Mouse (Mus musculus) spleen, adult 2 months (tissue): ENCODE measurements around the gene Tex22. TPM values are rescaled to one million over a fixed set of nuclear protein-coding genes. Genes with fewer than 3 reads are reported as not detected.
A peak's percentile ranks its signal among the peaks of the same experiment; 100 is the strongest.

ENCODE experiments used
- DNase-seq, 2 experiments: peaks; one replicate each; pipeline versions ENCODE4 v3.0.0 to v3.0.0-alpha.2; 2012 to 2021; ENCODE audit warnings: low spot score in 2 of 2, low read depth in 1 of 2
- H3K27ac ChIP-seq: fragments of 200-500 bp; 2 replicates; pipeline ENCODE4 v1.5.1; 2012; ENCODE audit warnings: low read length, inconsistent platforms; ENCODE audit not compliant: insufficient read depth
- H3K27me3 ChIP-seq: fragments of 200-500 bp; 2 replicates; pipeline ENCODE4 v1.6.1; 2012; ENCODE audit warnings: mild to moderate bottlenecking, moderate library complexity, low read length, inconsistent platforms; ENCODE audit not compliant: control insufficient read depth, insufficient read depth
- H3K36me3 ChIP-seq: fragments of 200-500 bp; 2 replicates; pipeline ENCODE4 v1.6.1; 2012; ENCODE audit warnings: mild to moderate bottlenecking, low read length, inconsistent platforms; ENCODE audit not compliant: control insufficient read depth, insufficient read depth
- H3K4me1 ChIP-seq: fragments of 200-500 bp; 2 replicates; pipeline ENCODE4 v1.6.1; 2011; ENCODE audit warnings: inconsistent platforms; ENCODE audit not compliant: control insufficient read depth, insufficient read depth, insufficient read length
- H3K4me3 ChIP-seq: fragments of 200-500 bp; 2 replicates; pipeline ENCODE4 v1.5.1; 2011; ENCODE audit warnings: mild to moderate bottlenecking, inconsistent platforms; ENCODE audit not compliant: insufficient read depth, insufficient read length; ENCODE audit errors: extremely low read depth
- CTCF ChIP-seq: fragments of 200-500 bp; IDR thresholded peaks from 2 replicates; pipeline ENCODE4 v1.5.1; 2011; ENCODE audit warnings: mild to moderate bottlenecking, inconsistent platforms; ENCODE audit not compliant: insufficient read depth, insufficient read length, insufficient replicate concordance; ENCODE audit errors: extremely low read depth
- POLR2A ChIP-seq: fragments of 200-500 bp; IDR thresholded peaks from 2 replicates; pipeline ENCODE4 v1.6.1; 2011; ENCODE audit warnings: low read depth, low read length, inconsistent platforms
- WGBS: fragments of 180-500 bp; shearing (Covaris S2); methylation state at CpG from one replicate; pipeline ENCODE4 v1.1.7; 2018; 5-methylcytosine and 5-hydroxymethylcytosine counted together
- polyA plus RNA-seq: library from polyadenylated mRNA; depleted of rRNA; stranded (reverse); fragments of >200 nt; gene quantifications from 2 replicates; pipeline ENCODE4 v1.2.3, GENCODE M21; 2012

Tex22 gene
- polyA plus RNA-seq, 1 experiment: 0.48 TPM

GRCm38 (mm10) chr12:113088026-113088425, 13.7 kb downstream of the Tex22 start:
- no peak overlapping the region for H3K4me3 ChIP-seq
- no peaks in the 10 kb centered on the region for H3K27me3 ChIP-seq
- H3K27ac ChIP-seq: no peak overlapping the region
- H3K36me3 ChIP-seq: no peaks in the 10 kb centered on the region
- WGBS: 85% methylated on average over 4 of the region's 4 CpGs
- no peaks in the 10 kb centered on the region for H3K4me1 ChIP-seq
- TF ChIP-seq CTCF: no peak
- TF ChIP-seq POLR2A: no peak
- DNase-seq: no peak

- no peak for DNase-seq
- Histone ChIP-seq H3K27ac (no peak overlapping the region), H3K27me3 (no peaks in the 10 kb centered on the region), H3K4me3 (no peak overlapping the region), H3K4me1 (no peaks in the 10 kb centered on the region), H3K36me3 (no peaks in the 10 kb centered on the region)
- TF ChIP-seq CTCF (no peak), POLR2A (no peak)
- 85% methylated on average over 6 of the region's 6 CpGs for WGBS
Observed at GRCm38 (mm10) chr12:113089107-113089506, 14.8 kb downstream of the Tex22 start.

- Histone ChIP-seq H3K36me3 (no peaks in the 10 kb centered on the region), H3K4me1 (no peaks in the 10 kb centered on the region), H3K4me3 (no peak overlapping the region), H3K27ac (no peak overlapping the region), H3K27me3 (no peaks in the 10 kb centered on the region)
- DNase-seq: no peak
- WGBS: 92% methylated on average over 17 of the region's 17 CpGs
- TF ChIP-seq CTCF (no peak), POLR2A (no peak)
Observed at GRCm38 (mm10) chr12:113090053-113090452, 15.8 kb downstream of the Tex22 start.

- TF ChIP-seq CTCF: no peak
- Histone ChIP-seq H3K4me3 (no peak overlapping the region), H3K27ac (no peak overlapping the region), H3K36me3 (no peaks in the 10 kb centered on the region), H3K4me1 (peaks cover 17% of the 10 kb centered on the region; the same call in 1 of the 2 replicates), H3K27me3 (no peaks in the 10 kb centered on the region; the same call in 1 of the 2 replicates)
- WGBS: 87% methylated on average over 5 of the region's 5 CpGs
- DNase-seq: no peak
Observed at GRCm38 (mm10) chr12:113097040-113097439, 22.7 kb downstream of the Tex22 start.

GRCm38 (mm10) chr12:113097749-113098281, 23.5 kb downstream of the Tex22 start, which contains the start of gene Mta1:
TSS of gene Mta1 (plus strand) at chr12:113098278.
- H3K4me3 ChIP-seq: peak within 1 kb of the TSS; percentile 76
- peaks cover 17% of the 10 kb centered on the region; the same call in 1 of the 2 replicates for H3K4me1 ChIP-seq
- peak in 1 of 2 experiments; percentile 37 for DNase-seq
- WGBS: 10% methylated on average over 34 of the region's 53 CpGs
- no peaks in the 10 kb centered on the region for H3K36me3 ChIP-seq
- no peaks in the 10 kb centered on the region; the same call in 1 of the 2 replicates for H3K27me3 ChIP-seq
- TF ChIP-seq CTCF (no peak), POLR2A (no peak)
- peak within 1 kb of the TSS; percentile 24; the same call in 1 of the 2 replicates for H3K27ac ChIP-seq

DNA sequence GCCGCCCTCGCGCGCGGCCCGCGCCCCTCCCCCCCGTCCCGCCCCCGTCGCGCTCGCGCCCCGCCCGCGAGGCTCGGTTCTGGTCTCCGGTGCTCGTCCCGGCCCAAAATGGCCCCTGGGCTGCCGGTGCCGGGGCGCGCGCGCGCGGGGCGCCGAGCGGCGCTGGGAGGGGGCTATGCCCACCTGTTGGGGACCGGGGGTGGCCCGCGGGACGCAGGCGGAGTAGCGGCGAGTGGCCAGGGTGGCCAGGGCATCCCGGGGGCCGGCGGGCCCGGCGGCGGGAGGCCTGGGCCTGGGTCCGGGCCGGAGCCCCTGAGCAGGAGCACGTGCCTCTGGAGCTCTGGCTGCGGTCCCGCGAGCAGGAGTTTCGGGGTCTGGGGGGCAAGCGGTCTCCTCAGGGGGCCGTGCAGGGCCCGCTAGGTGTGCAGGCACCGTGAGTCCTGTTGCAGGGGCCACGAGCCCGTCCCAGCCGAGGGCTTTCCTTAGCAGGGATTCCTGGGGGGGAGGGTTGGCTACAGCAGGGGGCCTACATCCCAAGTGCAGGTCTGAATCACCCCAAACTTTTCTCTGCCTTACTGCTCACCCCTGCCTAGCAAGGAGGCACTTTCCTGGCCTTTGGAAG, 24.3 kb downstream of the Tex22 start:
- no peak for TF ChIP-seq POLR2A
- Histone ChIP-seq H3K4me1 (peaks cover 17% of the 10 kb centered on the region; the same call in 1 of the 2 replicates), H3K27ac (0 out of 2 replicates have a peak overlapping the region, but pooled peaks have one; percentile 24), H3K36me3 (no peaks in the 10 kb centered on the region), H3K27me3 (no peaks in the 10 kb centered on the region; the same call in 1 of the 2 replicates), H3K4me3 (peak overlapping the region; percentile 73)
- DNase-seq: peak in 1 of 2 experiments; percentile 10
- WGBS: 2% methylated on average over 57 of the region's 60 CpGs

DNA sequence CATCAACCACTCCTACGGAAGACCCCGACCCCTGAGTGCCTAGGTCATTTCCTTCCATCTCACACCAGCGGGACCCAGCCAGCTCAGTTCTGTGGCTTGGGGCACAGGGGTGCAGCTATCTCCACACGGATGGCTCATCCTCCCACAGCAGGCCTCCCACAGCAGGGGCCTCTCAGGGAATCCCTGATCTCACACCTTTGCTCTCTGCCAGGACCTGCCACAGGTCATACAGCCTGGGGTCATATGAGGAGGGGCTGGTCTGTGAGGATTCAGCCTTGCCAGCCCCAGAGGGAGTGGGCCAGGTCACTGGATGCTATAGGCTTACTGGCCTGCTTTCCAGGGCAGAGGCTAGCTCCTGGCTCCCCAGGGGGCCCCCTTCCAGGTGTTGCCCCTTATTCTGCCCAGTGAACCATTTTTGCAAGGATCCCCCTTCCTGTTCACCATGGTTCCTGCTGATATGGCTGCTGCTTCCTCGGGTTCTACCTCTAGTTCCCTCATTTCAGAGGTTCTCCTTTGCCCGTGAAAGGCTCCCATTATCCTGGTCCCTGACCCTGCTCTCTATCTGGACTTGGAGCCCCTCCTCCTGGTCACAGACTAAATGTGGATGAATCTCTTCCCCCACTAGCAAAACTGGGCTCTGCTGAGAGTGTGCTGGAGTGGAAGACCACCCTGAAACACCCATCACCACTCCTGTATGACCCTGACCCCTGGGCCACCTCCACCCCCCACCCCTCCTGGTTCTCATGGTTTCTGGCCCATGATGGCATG, 25.4 kb downstream of the Tex22 start:
- Histone ChIP-seq H3K27me3 (no peaks in the 10 kb centered on the region; the same call in 1 of the 2 replicates), H3K4me3 (no peak overlapping the region), H3K27ac (no peak overlapping the region), H3K36me3 (no peaks in the 10 kb centered on the region), H3K4me1 (peaks cover 17% of the 10 kb centered on the region; the same call in 1 of the 2 replicates)
- 32% methylated on average over 6 of the region's 6 CpGs for WGBS
- DNase-seq: no peak
- no peak for TF ChIP-seq POLR2A
- no peak for TF ChIP-seq CTCF
